Mouse (Mus musculus): ENCODE data around the gene Gm7073. TPM values are rescaled to one million over a fixed set of nuclear protein-coding genes. Genes with fewer than 3 reads are reported as not detected.

Gm7073 gene
- not detected for polyA plus RNA-seq (2014; fragmentation: Illumina TruSeq; extraction: RNeasy Lipid Tissue Mini Kit (QIAGEN cat#74804); ENCODE audit: low read depth, low replicate concordance)

GRCm38 (mm10) chrX:60539149-60539548 is at the start of gene Gm7073:
Gm7073 (minus strand) TSS chrX:60539249.

Other genes with a start within 250 kb of the Gm7073 start
- gene Atp11c, start 53.4 kb upstream of the Gm7073 start, polyA plus RNA-seq (2014; fragmentation: Illumina TruSeq; extraction: RNeasy Lipid Tissue Mini Kit (QIAGEN cat#74804); ENCODE audit: low read depth, low replicate concordance): 6.0 TPM